Mouse (Mus musculus) hindbrain, embryonic 12.5 days (tissue): ENCODE measurements around the gene Sorbs1. TPM values are rescaled to one million over a fixed set of nuclear protein-coding genes. Genes with fewer than 3 reads are reported as not detected.
A peak's percentile ranks its signal among the peaks of the same experiment; 100 is the strongest.

Experiments used
- ATAC-seq: fragments of 200-750 bp; cut with Nextera tagmentation; 2 replicates; pipeline ENCODE4 v1.8.0; 2017; ENCODE audit warnings: moderate TSS enrichment; ENCODE audit not compliant: low FRiP score
- H3K27ac ChIP-seq: fragments of 300-500 bp; sonication (generic); 2 replicates; pipeline ENCODE4 v1.5.1; 2016; ENCODE audit warnings: mild to moderate bottlenecking
- H3K27me3 ChIP-seq: fragments of 300-500 bp; sonication (generic); 2 replicates; pipeline ENCODE4 v1.6.1; 2016; ENCODE audit warnings: mild to moderate bottlenecking
- H3K36me3 ChIP-seq: fragments of 300-500 bp; sonication (generic); 2 replicates; pipeline ENCODE4 v1.6.1; 2016; ENCODE audit warnings: mild to moderate bottlenecking
- H3K4me1 ChIP-seq: fragments of 300-500 bp; sonication (generic); 2 replicates; pipeline ENCODE4 v1.6.1; 2016
- H3K4me2 ChIP-seq: fragments of 300-500 bp; sonication (generic); replicated peaks from 2 replicates; pipeline ENCODE4 v1.6.1; 2016; ENCODE audit warnings: mild to moderate bottlenecking
- H3K4me3 ChIP-seq: fragments of 300-500 bp; sonication (generic); 2 replicates; pipeline ENCODE4 v1.5.1; 2016; ENCODE audit warnings: mild to moderate bottlenecking
- H3K9ac ChIP-seq: fragments of 300-500 bp; sonication (generic); 2 replicates; pipeline ENCODE4 v1.6.1; 2016; ENCODE audit warnings: mild to moderate bottlenecking, moderate library complexity
- H3K9me3 ChIP-seq: fragments of 300-500 bp; sonication (generic); replicated peaks from 2 replicates; pipeline ENCODE4 v1.6.1; 2016; ENCODE audit warnings: mild to moderate bottlenecking
- WGBS: fragments of 180-500 bp; shearing (Covaris S2); methylation state at CpG from one replicate; pipeline ENCODE4 v1.1.7; 2016; 5-methylcytosine and 5-hydroxymethylcytosine counted together
- polyA plus RNA-seq: library from polyadenylated mRNA; unstranded; fragments of >200 nt; fragmentation: Nextera tagmentation; extraction: Ambion mirVana; gene quantifications from 2 replicates; pipeline ENCODE4 v1.2.1, GENCODE M21; 2016

Sorbs1 gene
- polyA plus RNA-seq, 1 experiment from 2014 or later: 106 TPM

GRCm38 (mm10) chr19:40511100-40511439, 2.5 kb downstream of the Sorbs1 start:
- H3K9ac ChIP-seq: 0 out of 2 replicates have a peak overlapping the region, but pooled peaks have one; percentile 32
- no peak overlapping the region for H3K27ac ChIP-seq
- H3K4me1 ChIP-seq: peaks cover 29% of the 10 kb centered on the region
- WGBS: 74% methylated on average over 8 of the region's 8 CpGs
- no peaks in the 10 kb centered on the region for H3K36me3 ChIP-seq
- no peak overlapping the region for H3K4me3 ChIP-seq
- peak overlapping the region; percentile 80; the same call in 1 of the 2 replicates for H3K4me2 ChIP-seq
- H3K9me3 ChIP-seq: 0 out of 2 replicates have a peak, but pooled peaks cover 4% of the 10 kb centered on the region
- ATAC-seq: no peak
- no peaks in the 10 kb centered on the region for H3K27me3 ChIP-seq

GRCm38 (mm10) chr19:40510387-40511099, 3.0 kb downstream of the Sorbs1 start:
- no peaks in the 10 kb centered on the region for H3K27me3 ChIP-seq
- H3K36me3 ChIP-seq: no peaks in the 10 kb centered on the region
- peaks cover 29% of the 10 kb centered on the region for H3K4me1 ChIP-seq
- WGBS: 77% methylated on average over 13 of the region's 13 CpGs
- H3K4me3 ChIP-seq: no peak overlapping the region
- no peak overlapping the region for H3K27ac ChIP-seq
- H3K4me2 ChIP-seq: peak overlapping the region; percentile 80; the same call in 1 of the 2 replicates
- 0 out of 2 replicates have a peak overlapping the region, but pooled peaks have one; percentile 32 for H3K9ac ChIP-seq
- H3K9me3 ChIP-seq: 0 out of 2 replicates have a peak, but pooled peaks cover 4% of the 10 kb centered on the region
- ATAC-seq: no peak

- Histone ChIP-seq H3K27me3 (no peaks in the 10 kb centered on the region), H3K36me3 (no peaks in the 10 kb centered on the region), H3K9ac (no peak overlapping the region), H3K9me3 (0 out of 2 replicates have a peak, but pooled peaks cover 4% of the 10 kb centered on the region), H3K4me1 (peaks cover 29% of the 10 kb centered on the region), H3K4me2 (no peak overlapping the region), H3K27ac (no peak overlapping the region), H3K4me3 (no peak overlapping the region)
- WGBS: 69% methylated on average over 2 of the region's 2 CpGs
- ATAC-seq: no peak
These were observed 4.3 kb downstream of the Sorbs1 start for GRCm38 (mm10) chr19:40509274-40509673.

GRCm38 (mm10) chr19:40508851-40509250, 4.7 kb downstream of the Sorbs1 start:
- Histone ChIP-seq H3K36me3 (no peaks in the 10 kb centered on the region), H3K4me2 (no peak overlapping the region), H3K9me3 (0 out of 2 replicates have a peak, but pooled peaks cover 4% of the 10 kb centered on the region), H3K27me3 (no peaks in the 10 kb centered on the region), H3K27ac (no peak overlapping the region), H3K9ac (no peak overlapping the region), H3K4me1 (peaks cover 29% of the 10 kb centered on the region), H3K4me3 (no peak overlapping the region)
- 69% methylated on average over 2 of the region's 2 CpGs for WGBS
- ATAC-seq: no peak

- Histone ChIP-seq H3K27ac (no peak overlapping the region), H3K27me3 (no peaks in the 10 kb centered on the region), H3K4me2 (no peak overlapping the region), H3K36me3 (no peaks in the 10 kb centered on the region), H3K4me3 (no peak overlapping the region), H3K4me1 (peaks cover 24% of the 10 kb centered on the region), H3K9ac (no peak overlapping the region), H3K9me3 (0 out of 2 replicates have a peak, but pooled peaks cover 4% of the 10 kb centered on the region)
- ATAC-seq: no peak
- 93% methylated on average over 3 of the region's 3 CpGs for WGBS
These were observed 6.6 kb downstream of the Sorbs1 start for GRCm38 (mm10) chr19:40506965-40507364.

- Histone ChIP-seq H3K27me3 (no peaks in the 10 kb centered on the region), H3K4me3 (no peak overlapping the region), H3K4me2 (no peak overlapping the region), H3K27ac (no peak overlapping the region), H3K36me3 (no peaks in the 10 kb centered on the region), H3K9me3 (0 out of 2 replicates have a peak, but pooled peaks cover 4% of the 10 kb centered on the region), H3K4me1 (peaks cover 9% of the 10 kb centered on the region; the same call in 1 of the 2 replicates), H3K9ac (no peak overlapping the region)
- no peak for ATAC-seq
- 93% methylated on average over 7 of the region's 7 CpGs for WGBS
These were observed 9.2 kb downstream of the Sorbs1 start for GRCm38 (mm10) chr19:40504336-40504735.

GRCm38 (mm10) chr19:40499940-40500737, 13.4 kb downstream of the Sorbs1 start:
- Histone ChIP-seq H3K36me3 (no peaks in the 10 kb centered on the region), H3K9me3 (no peaks in the 10 kb centered on the region), H3K27me3 (no peaks in the 10 kb centered on the region), H3K4me2 (no peak overlapping the region), H3K27ac (no peak overlapping the region), H3K9ac (no peak overlapping the region), H3K4me3 (no peak overlapping the region), H3K4me1 (peaks cover 14% of the 10 kb centered on the region)
- ATAC-seq: no peak
- WGBS: 80% methylated on average over 11 of the region's 11 CpGs

- 73% methylated on average over 8 of the region's 8 CpGs for WGBS
- ATAC-seq: no peak
- no peaks in the 10 kb centered on the region for H3K27me3 ChIP-seq
- no peak overlapping the region for H3K27ac ChIP-seq
- peaks cover 14% of the 10 kb centered on the region for H3K4me1 ChIP-seq
- no peak overlapping the region for H3K9ac ChIP-seq
- H3K4me3 ChIP-seq: no peak overlapping the region
- no peaks in the 10 kb centered on the region for H3K9me3 ChIP-seq
- no peaks in the 10 kb centered on the region for H3K36me3 ChIP-seq
- no peak overlapping the region for H3K4me2 ChIP-seq
These were observed 14.4 kb downstream of the Sorbs1 start for GRCm38 (mm10) chr19:40499141-40499540.

GRCm38 (mm10) chr19:40498162-40498725, 15.3 kb downstream of the Sorbs1 start:
- Histone ChIP-seq H3K27ac (no peak overlapping the region), H3K4me3 (no peak overlapping the region), H3K9ac (no peak overlapping the region), H3K4me1 (peaks cover 15% of the 10 kb centered on the region), H3K27me3 (no peaks in the 10 kb centered on the region), H3K9me3 (no peaks in the 10 kb centered on the region), H3K4me2 (no peak overlapping the region), H3K36me3 (no peaks in the 10 kb centered on the region)
- ATAC-seq: no peak
- 50% methylated on average over 6 of the region's 6 CpGs for WGBS

- no peaks in the 10 kb centered on the region for H3K36me3 ChIP-seq
- H3K4me3 ChIP-seq: no peak overlapping the region
- no peak overlapping the region for H3K9ac ChIP-seq
- H3K4me2 ChIP-seq: no peak overlapping the region
- no peaks in the 10 kb centered on the region for H3K9me3 ChIP-seq
- 95% methylated on average over 11 of the region's 11 CpGs for WGBS
- ATAC-seq: no peak
- no peaks in the 10 kb centered on the region for H3K27me3 ChIP-seq
- peaks cover 25% of the 10 kb centered on the region for H3K4me1 ChIP-seq
- H3K27ac ChIP-seq: no peak overlapping the region
These were observed 16.9 kb downstream of the Sorbs1 start for GRCm38 (mm10) chr19:40496509-40497267.

GRCm38 (mm10) chr19:40496071-40496470, 17.5 kb downstream of the Sorbs1 start:
- no peak overlapping the region for H3K9ac ChIP-seq
- H3K27me3 ChIP-seq: no peaks in the 10 kb centered on the region
- no peak overlapping the region for H3K4me3 ChIP-seq
- no peaks in the 10 kb centered on the region for H3K36me3 ChIP-seq
- WGBS: 85% methylated on average over 4 of the region's 4 CpGs
- no peak overlapping the region for H3K4me2 ChIP-seq
- no peak overlapping the region for H3K27ac ChIP-seq
- H3K9me3 ChIP-seq: no peaks in the 10 kb centered on the region
- ATAC-seq: no peak
- peaks cover 28% of the 10 kb centered on the region for H3K4me1 ChIP-seq

GRCm38 (mm10) chr19:40492902-40493301, 20.7 kb downstream of the Sorbs1 start:
- WGBS: 42% methylated on average over 9 of the region's 9 CpGs

More at GRCm38 (mm10) chr19:40492902-40493301, 20.7 kb downstream of the Sorbs1 start:
- H3K27ac ChIP-seq: no peak overlapping the region
- no peak for ATAC-seq
- peaks cover 40% of the 10 kb centered on the region for H3K4me1 ChIP-seq
- H3K4me3 ChIP-seq: no peak overlapping the region
- no peaks in the 10 kb centered on the region for H3K9me3 ChIP-seq
- H3K9ac ChIP-seq: no peak overlapping the region
- H3K36me3 ChIP-seq: no peaks in the 10 kb centered on the region
- H3K27me3 ChIP-seq: no peaks in the 10 kb centered on the region
- H3K4me2 ChIP-seq: no peak overlapping the region
